12 mouse cellular contexts compared by ENCODE assay signal in the genomic region with DNA sequence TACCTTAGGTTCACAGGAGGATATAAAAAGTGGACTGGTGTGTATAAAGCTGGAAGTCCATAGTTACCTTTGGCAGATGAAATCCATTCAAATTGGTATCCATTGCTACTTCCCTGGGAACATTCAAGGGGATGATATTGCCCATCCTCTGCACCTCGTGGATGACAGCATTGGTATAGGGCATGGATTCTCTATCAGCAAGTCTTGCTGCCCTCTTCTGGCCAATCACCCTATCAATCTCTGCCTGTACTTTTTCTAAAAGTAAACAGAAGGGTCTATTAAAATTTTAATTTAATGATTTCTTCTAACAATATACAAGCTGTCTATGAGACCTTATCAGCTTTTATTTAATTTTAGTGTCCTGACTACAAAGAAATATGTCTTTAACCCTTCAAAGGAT. TPM values are rescaled to one million over a fixed set of nuclear protein-coding genes. Genes with fewer than 3 reads are reported as not detected.
DNase-seq lines count a peak whose midpoint lies in the region; ATAC-seq lines count a peak whose summit lies in the region.
"Had no signal": no experiment of that assay in that cellular context is flagged by ENCODE, and none has a peak within 500 bp of the region (broad histone marks: within the 10 kb centered on the region; RNA-seq: fewer than 3 reads in every experiment).

No protein-coding gene starts in this region.

- no peaks in the 10 kb centered on the region for H3K27me3 ChIP-seq in kidney, embryonic 16.5 days (ENCODE audit: insufficient read depth, low read length)
- H3K27me3 ChIP-seq in forebrain, embryonic 15.5 days, result no peaks in the 10 kb centered on the region
- H3K27me3 ChIP-seq: neural tube, embryonic 13.5 days had no signal

- no peaks in the 10 kb centered on the region for H3K9me3 ChIP-seq in kidney, embryonic 16.5 days (ENCODE audit: low read length)
- no peaks in the 10 kb centered on the region for H3K9me3 ChIP-seq in forebrain, embryonic 15.5 days
- H3K9me3 ChIP-seq: neural tube, embryonic 13.5 days had no signal

- no peak overlapping the region for H3K4me3 ChIP-seq in kidney, embryonic 16.5 days (ENCODE audit: low read length)
- H3K4me3 ChIP-seq in forebrain, embryonic 15.5 days, result no peak overlapping the region
- H3K4me3 ChIP-seq: neural tube, embryonic 13.5 days had no signal

- no peak overlapping the region for H3K9ac ChIP-seq in kidney, embryonic 16.5 days (replicated peaks; ENCODE audit: low read length)
- no peak overlapping the region for H3K9ac ChIP-seq in forebrain, embryonic 15.5 days (replicated peaks)
- H3K9ac ChIP-seq: neural tube, embryonic 13.5 days had no signal

- 0 out of 2 replicates have a peak, but pooled peaks cover 4% of the 10 kb centered on the region for H3K36me3 ChIP-seq in kidney, embryonic 16.5 days (ENCODE audit: insufficient read depth, low read length)
- peaks cover 3% of the 10 kb centered on the region; the same call in 1 of the 2 replicates for H3K36me3 ChIP-seq in forebrain, embryonic 15.5 days

- peak; percentile 18 for DNase-seq in adrenal gland, postnatal 10 days
- no peak for DNase-seq in adrenal gland, adult 18-20 months (ENCODE audit: low spot score in 2 of 2)
- DNase-seq in kidney, adult 18-20 months, result peak; percentile 18
- peak; percentile 11 for DNase-seq in adipocyte (ENCODE audit: low spot score)
- DNase-seq in layer of hippocampus, adult 9-10 months (ENCODE audit: low spot score), result peak; percentile 18
- no peak for DNase-seq in gastrocnemius, postnatal 25 days

- no peak overlapping the region for H3K27ac ChIP-seq in kidney, embryonic 16.5 days (ENCODE audit: low read length)
- H3K27ac ChIP-seq in forebrain, embryonic 15.5 days (replicated peaks), result no peak overlapping the region
- H3K27ac ChIP-seq: neural tube, embryonic 13.5 days had no signal

- WGBS in kidney, embryonic 16.5 days, result 12% methylated on average over 1 of the region's 1 CpGs
- WGBS in forebrain, embryonic 15.5 days, result 19% methylated on average over 1 of the region's 1 CpGs

- no peak for ATAC-seq in kidney, embryonic 16.5 days (ENCODE audit: low FRiP score, low TSS enrichment)
- no peak; the same call in 1 of the 2 replicates for ATAC-seq in forebrain, embryonic 15.5 days (replicated peaks)
- ATAC-seq: lung, postnatal 0 days had no signal

- no peak overlapping the region for H3K4me2 ChIP-seq in kidney, embryonic 16.5 days (replicated peaks; ENCODE audit: low read depth, low read length)
- no peak overlapping the region for H3K4me2 ChIP-seq in forebrain, embryonic 15.5 days (replicated peaks)
- H3K4me2 ChIP-seq: neural tube, embryonic 13.5 days had no signal

- no peaks in the 10 kb centered on the region for H3K4me1 ChIP-seq in kidney, embryonic 16.5 days (ENCODE audit: insufficient read depth, low read length)
- no peaks in the 10 kb centered on the region for H3K4me1 ChIP-seq in forebrain, embryonic 15.5 days
- H3K4me1 ChIP-seq: neural tube, embryonic 13.5 days had no signal

RNA-seq across cellular contexts. Expression of a gene that starts 18.6 kb away (rescaled TPM):
- not detected for total RNA-seq in adrenal gland, postnatal 10 days (2021)
- total RNA-seq in adrenal gland, adult 18-20 months (2021), result not detected
- not detected in 2 replicates for polyA plus RNA-seq in kidney, embryonic 16.5 days (2015; fragmentation: Nextera tagmentation; extraction: Ambion mirVana)
- not detected for total RNA-seq in gastrocnemius, postnatal 25 days (2021)
- polyA plus RNA-seq in forebrain, embryonic 15.5 days (2015; fragmentation: Nextera tagmentation; extraction: Ambion mirVana), result not detected in 2 replicates
- total RNA-seq: heart, postnatal 36 days; left cerebral cortex, adult 8-10 months had no signal
- polyA plus RNA-seq: lung, postnatal 0 days; neural tube, embryonic 13.5 days had no signal

RNA-seq across cellular contexts. Expression of a gene that starts 27.7 kb away (rescaled TPM):
- total RNA-seq in adrenal gland, postnatal 10 days (2021), result 1 to 10 TPM; 7.6 to 7.9 TPM
- total RNA-seq in adrenal gland, adult 18-20 months (2021), result 1 to 10 TPM; 4.4 to 6.0 TPM
- polyA plus RNA-seq in kidney, embryonic 16.5 days (2015; fragmentation: Nextera tagmentation; extraction: Ambion mirVana), result 17.9 and 19.8 TPM in 2 replicates
- 1 to 10 TPM; 1.7 to 1.8 TPM for total RNA-seq in gastrocnemius, postnatal 25 days (2021)
- 3.6 and 3.8 TPM in 2 replicates for polyA plus RNA-seq in forebrain, embryonic 15.5 days (2015; fragmentation: Nextera tagmentation; extraction: Ambion mirVana)

Comparison
In these comparisons a context has a peak if more than half of its experiments do, and no peak if none do; other contexts are left out.
1. DNase-seq: peak in adrenal gland, postnatal 10 days (single experiment), kidney, adult 18-20 months (single experiment), adipocyte (single experiment) and layer of hippocampus, adult 9-10 months (single experiment); none in adrenal gland, adult 18-20 months (0 of 2) and gastrocnemius, postnatal 25 days (single experiment).